ENCODE assay signal across 15 mouse cellular contexts in the genomic region with DNA sequence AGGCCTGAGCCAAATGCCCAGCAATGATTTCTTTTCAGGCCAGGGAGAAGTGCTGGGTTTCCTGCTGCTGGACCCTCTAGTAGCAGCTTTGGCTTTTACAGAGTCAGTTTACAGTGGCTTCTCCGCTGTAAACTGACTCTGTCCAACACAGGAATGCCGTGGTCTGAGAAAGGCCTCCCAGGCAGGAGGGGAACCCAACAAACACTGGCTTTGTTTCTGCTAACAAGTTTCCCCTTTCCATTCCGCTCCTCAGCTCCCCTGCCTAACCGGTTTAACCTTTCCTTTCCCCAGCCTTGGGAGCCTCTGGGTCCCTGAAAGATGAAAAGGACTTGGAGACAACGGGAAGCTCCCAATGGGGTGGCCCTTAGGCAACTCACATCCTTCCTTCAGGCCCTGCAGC. TPM values are rescaled to one million over a fixed set of nuclear protein-coding genes. Genes with fewer than 3 reads are reported as not detected.
DNase-seq lines count a peak whose midpoint lies in the region; ATAC-seq and TF ChIP-seq lines count a peak whose summit lies in the region.
"Had no signal": no experiment of that assay in that cellular context is flagged by ENCODE, and none has a peak within 500 bp of the region (broad histone marks: within the 10 kb centered on the region; RNA-seq: fewer than 3 reads in every experiment).

No protein-coding gene starts in this region.

- no peak overlapping the region for H3K4me3 ChIP-seq in hindbrain, embryonic 11.5 days (ENCODE audit: low read depth, low read length)
- H3K4me3 ChIP-seq in hindbrain, embryonic 13.5 days, result no peak overlapping the region; the same call in 1 of the 2 replicates
- no peak overlapping the region for H3K4me3 ChIP-seq in ES-E14 (ENCODE audit: insufficient read depth in 1 of 2, low read depth in 1 of 2, low read length in 2 of 2, poor library complexity in 1 of 2, severe bottlenecking in 1 of 2)
- H3K4me3 ChIP-seq in limb, embryonic 10.5 days, result no peak overlapping the region; the same call in 1 of the 2 replicates
- H3K4me3 ChIP-seq: erythroblast, embryonic 14.5 days; intestine, embryonic 15.5 days had no signal

- H3K27ac ChIP-seq in hindbrain, embryonic 11.5 days (ENCODE audit: low read depth, low read length), result no peak overlapping the region
- no peak overlapping the region for H3K27ac ChIP-seq in hindbrain, embryonic 13.5 days
- H3K27ac ChIP-seq in ES-E14 (ENCODE audit: insufficient read depth, low read depth, low read length, poor library complexity, severe bottlenecking), result peak overlapping the region; percentile 75
- peak overlapping the region; percentile 54; the same call in 1 of the 2 replicates for H3K27ac ChIP-seq in limb, embryonic 10.5 days
- H3K27ac ChIP-seq: intestine, embryonic 15.5 days had no signal

- 0 out of 2 replicates have a peak, but pooled peaks cover 4% of the 10 kb centered on the region for H3K36me3 ChIP-seq in hindbrain, embryonic 11.5 days (ENCODE audit: control insufficient read depth, insufficient read depth, low read length)
- peaks cover 47% of the 10 kb centered on the region for H3K36me3 ChIP-seq in hindbrain, embryonic 13.5 days
- peaks cover 28% of the 10 kb centered on the region for H3K36me3 ChIP-seq in ES-E14 (ENCODE audit: control insufficient read depth, insufficient read depth, low read length, poor library complexity, severe bottlenecking)
- peaks cover 40% of the 10 kb centered on the region for H3K36me3 ChIP-seq in limb, embryonic 10.5 days

- no peaks in the 10 kb centered on the region for H3K4me1 ChIP-seq in hindbrain, embryonic 11.5 days (replicated peaks; ENCODE audit: control insufficient read depth, insufficient read depth, low read length)
- H3K4me1 ChIP-seq in hindbrain, embryonic 13.5 days (replicated peaks), result no peaks in the 10 kb centered on the region; the same call in 1 of the 2 replicates
- H3K4me1 ChIP-seq in ES-E14 (ENCODE audit: control insufficient read depth in 2 of 2, insufficient read depth in 2 of 2, low read length in 2 of 2, poor library complexity in 1 of 2), result peaks cover 22 to 39% of the 10 kb centered on the region in 2 experiments; a peak in 3 of 4 replicates
- peaks cover 29% of the 10 kb centered on the region for H3K4me1 ChIP-seq in limb, embryonic 10.5 days

- no peak for ATAC-seq in hindbrain, embryonic 11.5 days (ENCODE audit: low FRiP score)
- no peak for ATAC-seq in hindbrain, embryonic 13.5 days (ENCODE audit: low FRiP score)
- ATAC-seq in megakaryocyte, adult 5-6 weeks (ENCODE audit: poor library complexity, severe bottlenecking), result no peak
- ATAC-seq: activated CD4-positive, CD25-positive, alpha-beta regulatory T cell, adult 4 months; intestine, embryonic 15.5 days; midbrain, embryonic 16.5 days had no signal

- no peak overlapping the region for H3K4me2 ChIP-seq in hindbrain, embryonic 11.5 days (replicated peaks; ENCODE audit: low read depth, low read length)
- H3K4me2 ChIP-seq in hindbrain, embryonic 13.5 days, result no peak overlapping the region
- H3K4me2 ChIP-seq: intestine, embryonic 15.5 days had no signal

- 33% methylated on average over 5 of the region's 5 CpGs for WGBS in hindbrain, embryonic 11.5 days
- WGBS in hindbrain, embryonic 13.5 days, result 33% methylated on average over 5 of the region's 5 CpGs
- 33% methylated on average over 5 of the region's 5 CpGs for WGBS in limb, embryonic 10.5 days

- H3K9ac ChIP-seq in hindbrain, embryonic 11.5 days (ENCODE audit: low read depth, low read length), result no peak overlapping the region
- no peak overlapping the region for H3K9ac ChIP-seq in hindbrain, embryonic 13.5 days
- H3K9ac ChIP-seq in ES-E14 (ENCODE audit: insufficient read depth, low read depth, low read length, poor library complexity, severe bottlenecking), result peak overlapping the region; percentile 14; the same call in 1 of the 2 replicates
- H3K9ac ChIP-seq: intestine, embryonic 15.5 days had no signal

- DNase-seq in hindbrain, embryonic 11.5 days (ENCODE audit: low spot score), result peak; percentile 14
- DNase-seq in 3T3-L1 (ENCODE audit: low read depth, low spot score), result peak; percentile 51
- no peak for DNase-seq in ES-E14 (ENCODE audit: low read depth, low spot score)
- DNase-seq in limb, embryonic 10.5 days (ENCODE audit: low spot score), result no peak
- no peak for DNase-seq in cerebellum, adult 11-12 months
- DNase-seq: cerebellum, adult 9-11 months; right cerebral cortex, postnatal 4 days had no signal

- in situ Hi-C loops in ES-E14 (cut with MboI; ENCODE audit: low sequenced_read_pairs in 2 of 2, unreplicated experiment in 2 of 2), result no loop called here

- H3K9me3 ChIP-seq in hindbrain, embryonic 11.5 days (ENCODE audit: control insufficient read depth, low read length), result no peaks in the 10 kb centered on the region
- H3K9me3 ChIP-seq in hindbrain, embryonic 13.5 days, result no peaks in the 10 kb centered on the region
- no peaks in the 10 kb centered on the region for H3K9me3 ChIP-seq in ES-E14 (ENCODE audit: control insufficient read depth, insufficient read depth, low read depth, low read length)
- no peaks in the 10 kb centered on the region for H3K9me3 ChIP-seq in limb, embryonic 10.5 days (replicated peaks)
- H3K9me3 ChIP-seq: intestine, embryonic 15.5 days had no signal

- H3K27me3 ChIP-seq in hindbrain, embryonic 11.5 days (ENCODE audit: control insufficient read depth, insufficient read depth, low read length), result no peaks in the 10 kb centered on the region
- no peaks in the 10 kb centered on the region for H3K27me3 ChIP-seq in hindbrain, embryonic 13.5 days
- H3K27me3 ChIP-seq in limb, embryonic 10.5 days (ENCODE audit: low read depth, poor library complexity, severe bottlenecking), result no peaks in the 10 kb centered on the region
- H3K27me3 ChIP-seq: intestine, embryonic 15.5 days had no signal

TF ChIP-seq in ES-E14, 5 proteins besides CTCF, POLR2A, EP300 and RAD21:
- TF ChIP-seq CHD2 (IDR thresholded peaks at IDR 0.05; ENCODE audit: low read depth, low read length), result no peak
- no peak for TF ChIP-seq ZC3H11A (IDR thresholded peaks at IDR 0.05; ENCODE audit: borderline replicate concordance, low read depth, low read length)
- TF ChIP-seq HCFC1 (IDR thresholded peaks at IDR 0.05; ENCODE audit: borderline replicate concordance, insufficient read depth, low read length), result no peak
- no peak for TF ChIP-seq MAFK (IDR thresholded peaks at IDR 0.05; ENCODE audit: insufficient read depth, low read depth, low read length)
- no peak for TF ChIP-seq ZNF384 (IDR thresholded peaks at IDR 0.05; ENCODE audit: low read depth, low read length)
TF ChIP-seq in ES-E14: peak in this region for 0.

RNA-seq across cellular contexts. Expression of a gene that starts 14.6 kb away (rescaled TPM):
- polyA plus RNA-seq in hindbrain, embryonic 11.5 days (2014; fragmentation: Nextera tagmentation; extraction: Ambion mirVana), result 152 and 169 TPM in 2 replicates
- 154 and 163 TPM in 2 replicates for polyA plus RNA-seq in hindbrain, embryonic 13.5 days (2015; fragmentation: Nextera tagmentation; extraction: Ambion mirVana)
- 827 and 1,221 TPM in 2 replicates for total RNA-seq in ES-E14 (2012; rRNA removed)
- polyA plus RNA-seq in limb, embryonic 10.5 days (2016; fragmentation: Nextera tagmentation; extraction: Ambion mirVana), result 199 and 202 TPM in 2 replicates
- 207 and 216 TPM in 2 replicates for total RNA-seq in megakaryocyte, adult 5-6 weeks (2015)
- 93.2 and 107 TPM in 2 replicates for total RNA-seq in megakaryocyte, adult 5-6 weeks (2017)

RNA-seq across cellular contexts. Expression of a gene that starts 15.5 kb away (rescaled TPM):
- polyA plus RNA-seq in hindbrain, embryonic 11.5 days (2014; fragmentation: Nextera tagmentation; extraction: Ambion mirVana), result 149 and 181 TPM in 2 replicates
- polyA plus RNA-seq in hindbrain, embryonic 13.5 days (2015; fragmentation: Nextera tagmentation; extraction: Ambion mirVana), result 160 and 165 TPM in 2 replicates
- total RNA-seq in ES-E14 (2012; rRNA removed), result 50.8 and 80.0 TPM in 2 replicates
- polyA plus RNA-seq in limb, embryonic 10.5 days (2016; fragmentation: Nextera tagmentation; extraction: Ambion mirVana), result 103 and 119 TPM in 2 replicates
- total RNA-seq in megakaryocyte, adult 5-6 weeks (2015), result 71.1 and 85.9 TPM in 2 replicates
- total RNA-seq in megakaryocyte, adult 5-6 weeks (2017), result 49.6 and 73.1 TPM in 2 replicates

RNA-seq across cellular contexts. Expression of a gene that starts 36.7 kb away (rescaled TPM):
- 62.6 and 66.3 TPM in 2 replicates for polyA plus RNA-seq in hindbrain, embryonic 11.5 days (2014; fragmentation: Nextera tagmentation; extraction: Ambion mirVana)
- polyA plus RNA-seq in hindbrain, embryonic 13.5 days (2015; fragmentation: Nextera tagmentation; extraction: Ambion mirVana), result 36.7 and 38.3 TPM in 2 replicates
- 103 and 135 TPM in 2 replicates for total RNA-seq in ES-E14 (2012; rRNA removed)
- polyA plus RNA-seq in limb, embryonic 10.5 days (2016; fragmentation: Nextera tagmentation; extraction: Ambion mirVana), result 78.8 and 79.5 TPM in 2 replicates
- 10.5 and 14.5 TPM in 2 replicates for total RNA-seq in megakaryocyte, adult 5-6 weeks (2015)
- total RNA-seq in megakaryocyte, adult 5-6 weeks (2017), result 15.9 and 16.4 TPM in 2 replicates

RNA-seq across cellular contexts. Expression of a gene that starts 37.4 kb away (rescaled TPM):
- 76.1 and 93.9 TPM in 2 replicates for polyA plus RNA-seq in hindbrain, embryonic 11.5 days (2014; fragmentation: Nextera tagmentation; extraction: Ambion mirVana)
- polyA plus RNA-seq in hindbrain, embryonic 13.5 days (2015; fragmentation: Nextera tagmentation; extraction: Ambion mirVana), result 179 and 182 TPM in 2 replicates
- 108 and 112 TPM in 2 replicates for total RNA-seq in ES-E14 (2012; rRNA removed)
- polyA plus RNA-seq in limb, embryonic 10.5 days (2016; fragmentation: Nextera tagmentation; extraction: Ambion mirVana), result 151 and 159 TPM in 2 replicates
- 31.3 TPM in 2 replicates for total RNA-seq in megakaryocyte, adult 5-6 weeks (2015)
- total RNA-seq in megakaryocyte, adult 5-6 weeks (2017), result 57.8 and 73.4 TPM in 2 replicates

RNA-seq across cellular contexts. Expression of a gene that starts 42.1 kb away (rescaled TPM):
- polyA plus RNA-seq in hindbrain, embryonic 11.5 days (2014; fragmentation: Nextera tagmentation; extraction: Ambion mirVana), result 1.1 and 1.8 TPM in 2 replicates
- polyA plus RNA-seq in hindbrain, embryonic 13.5 days (2015; fragmentation: Nextera tagmentation; extraction: Ambion mirVana), result not detected in 2 replicates
- 2.1 and 4.0 TPM in 2 replicates for total RNA-seq in ES-E14 (2012; rRNA removed)
- 1.7 and 3.7 TPM in 2 replicates for polyA plus RNA-seq in limb, embryonic 10.5 days (2016; fragmentation: Nextera tagmentation; extraction: Ambion mirVana)
- not detected in 2 replicates for total RNA-seq in megakaryocyte, adult 5-6 weeks (2015)
- not detected in 2 replicates for total RNA-seq in megakaryocyte, adult 5-6 weeks (2017)
- total RNA-seq: gastrocnemius, adult 18-20 months; left cerebral cortex, postnatal 10 days had no signal
- polyA plus RNA-seq: activated CD4-positive, CD25-positive, alpha-beta regulatory T cell, adult 4 months; erythroblast, embryonic 14.5 days had no signal

Comparison
In these comparisons a context has a peak if more than half of its experiments do, and no peak if none do; other contexts are left out.
1. DNase-seq: peak in hindbrain, embryonic 11.5 days (single experiment) and 3T3-L1 (single experiment); none in ES-E14 (single experiment), limb, embryonic 10.5 days (single experiment) and cerebellum, adult 11-12 months (single experiment).
2. H3K27ac ChIP-seq: peak in ES-E14 (single experiment) and limb, embryonic 10.5 days (single experiment); none in hindbrain, embryonic 11.5 days (single experiment) and hindbrain, embryonic 13.5 days (single experiment).